Mouse (Mus musculus) lung, postnatal 25 days (tissue): Measurements from ENCODE around the gene Hist1h3b.

Experiments
- DNase-seq: peaks from one replicate; pipeline ENCODE4 v3.0.0; 2022; ENCODE audit warnings: low spot score

Hist1h3b gene

GRCm38 (mm10) chr13:23738677-23739068 is 13.4 kb upstream of the Hist1h3b start, which contains the start of gene Hist1h1c:
Gene Hist1h1c, plus strand, starts transcription at chr13:23738808.
- peak; percentile 93 for DNase-seq

- peak; percentile 98 for DNase-seq
Measured at GRCm38 (mm10) chr13:23739069-23739921, 12.8 kb upstream of the Hist1h3b start.

GRCm38 (mm10) chr13:23739922-23740252 is 12.2 kb upstream of the Hist1h3b start:
- no peak for DNase-seq

GRCm38 (mm10) chr13:23740256-23740840 is 11.7 kb upstream of the Hist1h3b start:
- DNase-seq, result no peak

- no peak for DNase-seq
Measured at GRCm38 (mm10) chr13:23740910-23741309, 11.2 kb upstream of the Hist1h3b start.

GRCm38 (mm10) chr13:23742007-23742406 is 10.1 kb upstream of the Hist1h3b start:
- no peak for DNase-seq

GRCm38 (mm10) chr13:23743215-23743614 is 8.9 kb upstream of the Hist1h3b start:
- DNase-seq, result no peak

- DNase-seq, result no peak
Measured at GRCm38 (mm10) chr13:23743963-23744362, 8.1 kb upstream of the Hist1h3b start.

GRCm38 (mm10) chr13:23744421-23745380 is 7.4 kb upstream of the Hist1h3b start:
- DNase-seq, result no peak

- peak; percentile 86 for DNase-seq
Measured at GRCm38 (mm10) chr13:23745381-23746161, 6.5 kb upstream of the Hist1h3b start, which contains the start of gene Hist1h3c. Gene Hist1h3c, minus strand, starts transcription at chr13:23745602.

- peak; percentile 93 for DNase-seq
Measured at GRCm38 (mm10) chr13:23746201-23747080, 5.6 kb upstream of the Hist1h3b start, which contains the start of gene Hist1h2bb. Gene Hist1h2bb, plus strand, starts transcription at chr13:23746734.

- DNase-seq, result no peak
Measured at GRCm38 (mm10) chr13:23747081-23747891, 4.8 kb upstream of the Hist1h3b start.

- DNase-seq, result no peak
Measured at GRCm38 (mm10) chr13:23747892-23748288, 4.2 kb upstream of the Hist1h3b start.

GRCm38 (mm10) chr13:23749563-23750121 is 2.4 kb upstream of the Hist1h3b start:
- no peak for DNase-seq

GRCm38 (mm10) chr13:23750839-23751477 is 1.1 kb upstream of the Hist1h3b start, which contains the start of gene Hist1h2ab:
Gene Hist1h2ab, plus strand, starts transcription at chr13:23751126.
- DNase-seq, result peak; percentile 65

GRCm38 (mm10) chr13:23751478-23751956 is 550 bp upstream of the Hist1h3b start:
- DNase-seq, result no peak

GRCm38 (mm10) chr13:23752742-23753172 is 690 bp downstream of the Hist1h3b start:
- no peak for DNase-seq
